Mouse (Mus musculus): ENCODE results near the gene Zbtb20. TPM values are rescaled to one million over a fixed set of nuclear protein-coding genes. Genes with fewer than 3 reads are reported as not detected.

The Zbtb20 gene
- polyA plus RNA-seq, 1 experiment from 2014 or later = 32.5 TPM

DNA sequence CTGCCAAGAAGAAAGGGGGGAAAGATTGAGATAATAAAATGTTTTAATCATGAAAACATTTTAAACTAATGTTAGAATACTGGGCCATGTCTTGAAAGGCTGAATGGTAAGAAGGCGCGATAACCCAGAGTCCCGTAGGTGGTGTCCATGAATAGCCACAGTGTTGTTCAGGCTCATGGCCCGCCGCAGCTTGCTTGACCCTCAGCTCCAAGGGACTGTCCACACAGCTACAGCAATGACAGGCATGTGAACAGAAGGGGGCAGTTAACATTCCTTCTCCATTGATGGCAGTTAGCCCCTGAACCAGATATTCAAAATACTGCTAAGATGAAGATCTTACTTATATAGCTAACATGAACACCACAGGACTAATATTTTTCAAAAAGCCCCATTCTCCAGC, 696.5 kb downstream of the Zbtb20 start:
- Histone ChIP-seq H3K27ac (peak overlapping the region; percentile 3; the same call in 1 of the 2 replicates), H3K9me3 (no peaks in the 10 kb centered on the region), H3K4me1 (peaks cover 50% of the 10 kb centered on the region), H3K27me3 (ENCODE audit: insufficient read depth, poor library complexity, severe bottlenecking) (no peaks in the 10 kb centered on the region), H3K4me3 (no peak overlapping the region), H3K36me3 (no peaks in the 10 kb centered on the region; the same call in 1 of the 2 replicates)
- WGBS = 70% methylated on average over 5 of the region's 5 CpGs
- no peak for DNase-seq (ENCODE audit: low spot score)

DNA sequence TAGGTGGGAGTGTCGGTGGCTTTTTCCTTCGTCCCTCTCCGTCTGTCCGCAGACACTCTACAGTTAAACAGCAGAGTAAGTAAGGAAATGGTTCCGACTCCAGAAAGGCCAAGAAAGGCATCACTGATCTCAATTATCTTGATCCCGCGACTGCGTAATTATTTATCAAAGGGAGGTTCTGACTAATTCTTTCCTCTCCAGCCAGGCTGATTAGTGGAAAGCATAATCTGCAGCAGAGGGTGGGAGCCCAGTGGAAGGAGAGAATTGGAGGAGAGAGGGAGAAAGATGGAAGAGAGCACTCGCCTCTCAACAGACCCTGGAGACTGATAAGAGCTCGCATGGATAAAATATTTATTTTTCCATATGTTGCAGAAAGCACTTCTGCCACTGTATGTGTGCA, 697.1 kb downstream of the Zbtb20 start:
- no peak for DNase-seq (ENCODE audit: low spot score)
- Histone ChIP-seq H3K27me3 (ENCODE audit: insufficient read depth, poor library complexity, severe bottlenecking) (no peaks in the 10 kb centered on the region), H3K9me3 (no peaks in the 10 kb centered on the region), H3K36me3 (no peaks in the 10 kb centered on the region; the same call in 1 of the 2 replicates), H3K27ac (peak overlapping the region; percentile 3; the same call in 1 of the 2 replicates), H3K4me1 (peaks cover 53% of the 10 kb centered on the region), H3K4me3 (no peak overlapping the region)
- 59% methylated on average over 10 of the region's 10 CpGs for WGBS

GRCm38 (mm10) chr16:43573181-43573833, 697.6 kb downstream of the Zbtb20 start:
- peaks cover 53% of the 10 kb centered on the region for H3K4me1 ChIP-seq
- no peak for DNase-seq (ENCODE audit: low spot score)
- WGBS = 66% methylated on average over 14 of the region's 14 CpGs

GRCm38 (mm10) chr16:43574006-43574764, 698.5 kb downstream of the Zbtb20 start:
- 45% methylated on average over 7 of the region's 7 CpGs for WGBS
- no peaks in the 10 kb centered on the region; the same call in 1 of the 2 replicates for H3K36me3 ChIP-seq
- DNase-seq (ENCODE audit: low spot score) = peak; percentile 90
- no peaks in the 10 kb centered on the region for H3K9me3 ChIP-seq
- H3K4me3 ChIP-seq = no peak overlapping the region
- H3K27ac ChIP-seq = peak overlapping the region; percentile 89
- no peaks in the 10 kb centered on the region for H3K27me3 ChIP-seq (ENCODE audit: insufficient read depth, poor library complexity, severe bottlenecking)
- peaks cover 58% of the 10 kb centered on the region for H3K4me1 ChIP-seq

More at GRCm38 (mm10) chr16:43573181-43573833, 697.6 kb downstream of the Zbtb20 start:
- no peaks in the 10 kb centered on the region for H3K9me3 ChIP-seq
- peak overlapping the region; percentile 77 for H3K27ac ChIP-seq
- no peaks in the 10 kb centered on the region for H3K27me3 ChIP-seq (ENCODE audit: insufficient read depth, poor library complexity, severe bottlenecking)
- no peaks in the 10 kb centered on the region; the same call in 1 of the 2 replicates for H3K36me3 ChIP-seq
- no peak overlapping the region for H3K4me3 ChIP-seq

DNA sequence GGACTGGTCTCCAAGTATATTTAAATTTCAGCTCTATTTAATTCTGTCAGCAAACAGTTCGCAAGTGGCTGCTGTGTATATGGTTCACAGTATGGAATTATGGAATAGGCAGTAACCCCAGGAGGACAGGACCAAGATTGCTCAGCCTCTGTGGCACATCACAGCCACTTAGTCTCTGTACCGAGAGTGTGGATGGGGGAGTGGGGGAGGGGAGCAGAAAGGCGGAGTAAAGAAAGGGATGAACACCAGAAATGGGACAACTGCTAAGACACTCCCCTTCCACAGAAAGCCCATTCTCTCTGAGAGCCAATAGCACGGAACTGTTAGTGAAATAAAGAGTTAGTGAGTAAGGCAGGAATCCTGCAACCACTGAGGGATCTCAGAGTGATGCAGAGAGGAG, 699.4 kb downstream of the Zbtb20 start:
- Histone ChIP-seq H3K9me3 (no peaks in the 10 kb centered on the region), H3K4me1 (peaks cover 63% of the 10 kb centered on the region), H3K27me3 (ENCODE audit: insufficient read depth, poor library complexity, severe bottlenecking) (no peaks in the 10 kb centered on the region), H3K27ac (peak overlapping the region; percentile 89), H3K4me3 (peak overlapping the region; percentile 37; the same call in 1 of the 2 replicates), H3K36me3 (no peaks in the 10 kb centered on the region; the same call in 1 of the 2 replicates)
- DNase-seq (ENCODE audit: low spot score) = no peak
- 25% methylated on average over 4 of the region's 4 CpGs for WGBS

GRCm38 (mm10) chr16:43575507-43575906, 699.8 kb downstream of the Zbtb20 start:
- Histone ChIP-seq H3K9me3 (no peaks in the 10 kb centered on the region), H3K4me3 (peak overlapping the region; percentile 37), H3K27ac (peak overlapping the region; percentile 89), H3K27me3 (ENCODE audit: insufficient read depth, poor library complexity, severe bottlenecking) (no peaks in the 10 kb centered on the region), H3K4me1 (peaks cover 63% of the 10 kb centered on the region), H3K36me3 (peaks cover 3% of the 10 kb centered on the region; the same call in 1 of the 2 replicates)
- WGBS = 5% methylated on average over 9 of the region's 9 CpGs
- DNase-seq (ENCODE audit: low spot score) = no peak

DNA sequence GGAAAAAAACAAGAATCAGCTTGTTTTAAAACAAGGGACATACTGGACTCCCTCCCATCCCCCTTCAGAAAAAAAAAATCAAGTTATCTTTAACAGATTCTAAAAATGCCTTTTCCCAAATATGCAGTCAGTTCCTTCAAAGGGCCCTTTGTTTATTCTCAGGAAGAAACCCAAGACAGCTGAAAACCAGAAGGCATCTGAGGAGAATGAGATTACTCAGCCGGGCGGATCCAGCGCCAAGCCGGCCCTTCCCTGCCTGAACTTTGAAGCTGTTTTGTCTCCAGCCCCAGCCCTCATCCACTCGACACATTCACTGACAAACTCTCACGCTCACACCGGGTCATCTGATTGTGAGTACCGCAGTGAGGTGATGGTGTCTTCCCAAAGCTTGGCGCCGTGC, 701.7 kb downstream of the Zbtb20 start:
- peak; percentile 82 for DNase-seq (ENCODE audit: low spot score)
- WGBS = under 1% methylated on average over 10 of the region's 10 CpGs
- Histone ChIP-seq H3K4me1 (peaks cover 67% of the 10 kb centered on the region), H3K36me3 (0 out of 2 replicates have a peak, but pooled peaks cover 3% of the 10 kb centered on the region), H3K27ac (peak overlapping the region; percentile 89), H3K4me3 (no peak overlapping the region), H3K9me3 (no peaks in the 10 kb centered on the region), H3K27me3 (ENCODE audit: insufficient read depth, poor library complexity, severe bottlenecking) (no peaks in the 10 kb centered on the region)

GRCm38 (mm10) chr16:43578351-43578750, 702.7 kb downstream of the Zbtb20 start:
- no peaks in the 10 kb centered on the region for H3K27me3 ChIP-seq (ENCODE audit: insufficient read depth, poor library complexity, severe bottlenecking)
- WGBS = 18% methylated on average over 5 of the region's 5 CpGs
- no peaks in the 10 kb centered on the region for H3K9me3 ChIP-seq
- H3K36me3 ChIP-seq = 0 out of 2 replicates have a peak, but pooled peaks cover 3% of the 10 kb centered on the region
- H3K4me3 ChIP-seq = no peak overlapping the region
- peak overlapping the region; percentile 89; the same call in 1 of the 2 replicates for H3K27ac ChIP-seq
- H3K4me1 ChIP-seq = peaks cover 67% of the 10 kb centered on the region
- DNase-seq (ENCODE audit: low spot score) = no peak

- Histone ChIP-seq H3K4me1 (peaks cover 68% of the 10 kb centered on the region), H3K36me3 (0 out of 2 replicates have a peak, but pooled peaks cover 3% of the 10 kb centered on the region), H3K27me3 (ENCODE audit: insufficient read depth, poor library complexity, severe bottlenecking) (no peaks in the 10 kb centered on the region), H3K4me3 (no peak overlapping the region), H3K9me3 (no peaks in the 10 kb centered on the region), H3K27ac (peak overlapping the region; percentile 65)
- 63% methylated on average over 4 of the region's 4 CpGs for WGBS
- DNase-seq (ENCODE audit: low spot score) = no peak
Measured at GRCm38 (mm10) chr16:43579111-43579510, 703.4 kb downstream of the Zbtb20 start.

DNA sequence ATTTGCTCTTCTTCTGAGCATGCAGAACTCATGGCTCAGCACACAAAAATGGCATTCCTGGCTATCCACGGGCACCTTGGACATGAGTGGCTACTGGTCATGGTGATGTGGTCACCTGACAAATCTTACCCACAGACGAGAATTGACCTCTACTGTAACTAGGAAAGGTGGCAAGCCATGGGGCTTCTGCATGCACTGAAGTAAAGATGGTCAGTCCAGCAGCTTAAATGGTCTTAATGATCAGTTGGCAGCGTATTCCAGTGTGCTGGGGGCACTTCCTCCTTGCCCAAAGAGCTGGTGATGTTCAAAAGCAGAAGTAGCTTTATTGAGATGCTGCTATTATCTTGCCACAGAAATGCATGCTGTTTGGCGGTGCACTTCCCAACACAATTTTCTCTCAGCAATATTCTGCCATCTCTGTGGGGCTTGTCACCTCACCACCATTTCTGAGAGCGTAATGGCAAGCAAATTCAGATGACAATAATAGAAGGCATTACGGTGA, 704.7 kb downstream of the Zbtb20 start:
- WGBS = 83% methylated on average over 6 of the region's 6 CpGs
- peaks cover 63% of the 10 kb centered on the region for H3K4me1 ChIP-seq

DNA sequence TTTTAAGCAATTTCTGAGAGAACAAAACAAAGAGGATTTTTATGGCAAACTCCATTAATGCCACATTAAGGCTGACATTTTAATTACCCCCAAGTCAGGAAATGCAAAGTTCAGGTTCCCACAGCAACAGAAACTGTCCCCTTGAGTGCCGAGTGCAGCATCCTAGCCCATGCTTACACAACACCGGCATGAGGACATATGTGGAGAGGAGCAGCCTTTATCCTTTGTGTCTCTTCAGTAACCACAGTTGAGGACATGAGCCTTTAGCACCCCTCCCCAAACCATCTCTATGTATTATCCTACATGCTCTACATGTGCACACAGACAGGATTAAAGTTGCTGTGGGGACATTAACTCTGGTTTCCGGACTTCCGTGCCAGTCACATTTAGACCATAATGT, 705.9 kb downstream of the Zbtb20 start:
- H3K4me3 ChIP-seq = no peak overlapping the region
- 88% methylated on average over 4 of the region's 4 CpGs for WGBS
- no peak overlapping the region for H3K27ac ChIP-seq
- H3K27me3 ChIP-seq (ENCODE audit: insufficient read depth, poor library complexity, severe bottlenecking) = no peaks in the 10 kb centered on the region
- peaks cover 63% of the 10 kb centered on the region for H3K4me1 ChIP-seq
- H3K36me3 ChIP-seq = 0 out of 2 replicates have a peak, but pooled peaks cover 3% of the 10 kb centered on the region
- DNase-seq (ENCODE audit: low spot score) = no peak
- H3K9me3 ChIP-seq = no peaks in the 10 kb centered on the region

More for the DNA sequence above, 704.7 kb downstream of the Zbtb20 start:
- no peak overlapping the region for H3K4me3 ChIP-seq
- H3K27ac ChIP-seq = 0 out of 2 replicates have a peak overlapping the region, but pooled peaks have one; percentile 0
- DNase-seq (ENCODE audit: low spot score) = no peak
- H3K9me3 ChIP-seq = no peaks in the 10 kb centered on the region
- 0 out of 2 replicates have a peak, but pooled peaks cover 3% of the 10 kb centered on the region for H3K36me3 ChIP-seq
- no peaks in the 10 kb centered on the region for H3K27me3 ChIP-seq (ENCODE audit: insufficient read depth, poor library complexity, severe bottlenecking)

DNA sequence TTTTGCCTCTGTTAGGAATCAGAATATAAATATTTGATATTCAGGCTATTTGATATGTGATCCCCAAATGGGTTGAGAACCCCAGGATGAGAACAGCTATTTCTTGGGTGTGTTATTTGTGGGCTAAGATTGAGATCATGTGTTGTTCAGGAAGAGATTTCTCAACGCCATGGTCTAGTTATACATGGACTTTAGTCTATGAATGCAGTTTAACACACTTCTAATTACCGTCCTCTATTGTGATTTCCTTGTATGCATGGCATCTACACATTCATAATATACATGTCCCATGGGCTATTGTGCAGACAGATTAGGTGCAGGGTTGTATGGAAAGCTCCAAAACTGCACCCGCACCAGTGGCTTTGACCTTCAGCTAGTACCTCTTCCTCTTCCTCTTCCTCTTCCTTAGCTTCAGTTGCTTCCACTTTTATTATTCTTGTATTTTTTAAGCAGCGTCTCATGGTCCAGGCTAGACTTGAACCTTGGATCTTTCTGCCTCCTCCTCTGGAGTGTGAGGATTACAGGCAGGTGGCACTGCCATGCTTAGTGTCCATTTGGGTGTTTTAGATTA, 711.3 kb downstream of the Zbtb20 start:
- Histone ChIP-seq H3K27me3 (ENCODE audit: insufficient read depth, poor library complexity, severe bottlenecking) (no peaks in the 10 kb centered on the region), H3K4me1 (peaks cover 50% of the 10 kb centered on the region), H3K9me3 (no peaks in the 10 kb centered on the region), H3K27ac (no peak overlapping the region), H3K4me3 (no peak overlapping the region), H3K36me3 (no peaks in the 10 kb centered on the region)
- WGBS = 88% methylated on average over 4 of the region's 4 CpGs
- DNase-seq (ENCODE audit: low spot score) = no peak
